16 mouse cellular contexts compared by ENCODE assay signal in the genomic region with DNA sequence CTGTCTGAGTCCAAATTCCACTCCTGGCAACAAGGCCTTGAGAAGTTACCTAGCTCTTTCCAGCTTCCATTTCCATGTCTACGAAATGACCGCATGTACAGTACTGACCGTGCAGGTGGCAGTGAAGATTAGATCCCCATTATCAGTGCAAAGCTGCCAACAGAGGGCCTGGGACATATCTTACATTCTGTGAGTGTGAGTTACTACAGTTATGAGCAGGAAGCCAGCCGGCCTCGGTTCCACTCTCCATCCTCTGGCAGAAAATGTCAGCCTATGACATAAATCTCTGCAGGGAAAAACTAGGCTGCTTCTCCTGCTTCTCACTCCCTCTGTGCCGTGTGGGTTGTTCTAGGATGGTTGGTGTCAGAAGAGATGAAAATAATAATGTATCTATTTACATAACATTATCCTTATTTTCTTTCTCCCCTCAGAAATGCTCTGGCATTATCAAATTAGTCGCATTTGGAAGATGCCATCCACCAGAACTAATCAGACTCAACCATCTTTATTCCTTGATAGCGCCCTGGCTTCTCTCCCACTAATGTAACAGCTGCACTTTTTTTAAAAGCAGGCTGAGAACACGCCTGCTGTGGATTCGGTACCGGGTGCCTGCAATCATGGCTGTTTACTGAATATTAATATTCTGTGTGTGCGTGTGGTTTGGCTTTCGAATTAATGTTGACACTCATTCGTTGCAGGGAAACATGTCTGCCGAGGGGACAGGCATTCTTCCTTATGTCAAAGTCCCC.
A peak's percentile ranks its signal among the peaks of the same experiment; 100 is the strongest.
DNase-seq lines count a peak whose midpoint lies in the region; ATAC-seq and TF ChIP-seq lines count a peak whose summit lies in the region.
"Had no signal": no experiment of that assay in that cellular context is flagged by ENCODE, and none has a peak within 500 bp of the region (broad histone marks: within the 10 kb centered on the region; RNA-seq: fewer than 3 reads in every experiment).

No protein-coding gene starts in this region.

- H3K4me1 ChIP-seq in forebrain, embryonic 14.5 days (ENCODE audit: control insufficient read depth, insufficient read depth, low read length), result peaks cover 5% of the 10 kb centered on the region; the same call in 1 of the 2 replicates
- H3K4me1 ChIP-seq in forebrain, embryonic 10.5 days, result peaks cover 12% of the 10 kb centered on the region
- H3K4me1 ChIP-seq in hindbrain, embryonic 14.5 days (replicated peaks; ENCODE audit: control insufficient read depth, insufficient read depth, low read length), result peaks cover 13% of the 10 kb centered on the region
- peaks cover 12% of the 10 kb centered on the region; the same call in 1 of the 2 replicates for H3K4me1 ChIP-seq in hindbrain, embryonic 12.5 days
- H3K4me1 ChIP-seq in stomach, postnatal 0 days (replicated peaks; ENCODE audit: control insufficient read depth, insufficient read depth), result no peaks in the 10 kb centered on the region
- H3K4me1 ChIP-seq: liver, embryonic 15.5 days had no signal

- no peak for TF ChIP-seq EP300 in stomach, postnatal 0 days (optimal IDR thresholded peaks at IDR 0.05)

- peak; percentile 77 for DNase-seq in forebrain, embryonic 14.5 days (ENCODE audit: low spot score)
- DNase-seq in forebrain, embryonic 10.5 days (ENCODE audit: extremely low spot score, low spot score), result no peak
- peak; percentile 28 for DNase-seq in hindbrain, embryonic 14.5 days (ENCODE audit: low spot score)
- DNase-seq in right cerebral cortex, adult 2 months (ENCODE audit: low spot score in 2 of 2), result peak; percentile 31 to 38
- no peak for DNase-seq in right cerebral cortex, postnatal 36 days (ENCODE audit: low spot score in 2 of 2)
- no peak for DNase-seq in stomach, postnatal 0 days (ENCODE audit: low spot score)
- no peak for DNase-seq in spleen, postnatal 4 days (ENCODE audit: low spot score in 2 of 2)
- DNase-seq: cerebellum, adult 9-11 months; embryo, embryonic 11 days; kidney, adult 18-20 months; kidney, postnatal 36 days; layer of hippocampus, postnatal 36 days; thymus, postnatal 4 days had no signal

- peak; percentile 65; the same call in 1 of the 2 replicates for ATAC-seq in forebrain, embryonic 14.5 days
- ATAC-seq in hindbrain, embryonic 14.5 days (ENCODE audit: low FRiP score), result no peak; the same call in 1 of the 2 replicates
- ATAC-seq in hindbrain, embryonic 12.5 days (ENCODE audit: low FRiP score), result no peak
- peak; percentile 68 for ATAC-seq in stomach, postnatal 0 days (ENCODE audit: low FRiP score, low TSS enrichment)

- no peak overlapping the region for H3K4me3 ChIP-seq in forebrain, embryonic 14.5 days (ENCODE audit: low read depth, low read length)
- H3K4me3 ChIP-seq in forebrain, embryonic 10.5 days, result no peak overlapping the region
- H3K4me3 ChIP-seq in hindbrain, embryonic 14.5 days (replicated peaks; ENCODE audit: low read length), result no peak overlapping the region
- H3K4me3 ChIP-seq in hindbrain, embryonic 12.5 days, result no peak overlapping the region
- H3K4me3 ChIP-seq in stomach, postnatal 0 days (ENCODE audit: low read depth, low read length), result no peak overlapping the region
- H3K4me3 ChIP-seq: limb, embryonic 12.5 days; liver, embryonic 15.5 days had no signal

- WGBS in forebrain, embryonic 14.5 days, result 67% methylated on average over 15 of the region's 15 CpGs
- WGBS in forebrain, embryonic 10.5 days, result 93% methylated on average over 15 of the region's 15 CpGs
- WGBS in hindbrain, embryonic 14.5 days, result 53% methylated on average over 15 of the region's 15 CpGs
- WGBS in hindbrain, embryonic 12.5 days, result 75% methylated on average over 15 of the region's 15 CpGs
- 66% methylated on average over 15 of the region's 15 CpGs for WGBS in stomach, postnatal 0 days

- H3K36me3 ChIP-seq in forebrain, embryonic 14.5 days (ENCODE audit: control insufficient read depth, insufficient read depth, low read length), result no peaks in the 10 kb centered on the region
- H3K36me3 ChIP-seq in forebrain, embryonic 10.5 days (replicated peaks), result no peaks in the 10 kb centered on the region
- no peaks in the 10 kb centered on the region for H3K36me3 ChIP-seq in hindbrain, embryonic 14.5 days (replicated peaks; ENCODE audit: control insufficient read depth, insufficient read depth)
- no peaks in the 10 kb centered on the region for H3K36me3 ChIP-seq in hindbrain, embryonic 12.5 days
- H3K36me3 ChIP-seq in stomach, postnatal 0 days (ENCODE audit: control insufficient read depth, insufficient read depth, low read length), result no peaks in the 10 kb centered on the region
- H3K36me3 ChIP-seq: limb, embryonic 12.5 days; liver, embryonic 15.5 days had no signal

- peak; percentile 24; the same call in 1 of the 2 replicates for TF ChIP-seq CTCF in stomach, postnatal 0 days (IDR thresholded peaks at IDR 0.05; ENCODE audit: low read depth)

- no peak overlapping the region for H3K4me2 ChIP-seq in forebrain, embryonic 14.5 days (ENCODE audit: low read length)
- H3K4me2 ChIP-seq in hindbrain, embryonic 14.5 days (replicated peaks), result no peak overlapping the region
- H3K4me2 ChIP-seq in hindbrain, embryonic 12.5 days (replicated peaks), result no peak overlapping the region
- H3K4me2 ChIP-seq in stomach, postnatal 0 days (replicated peaks; ENCODE audit: low read depth), result no peak overlapping the region
- H3K4me2 ChIP-seq: limb, embryonic 12.5 days; liver, embryonic 15.5 days had no signal

- 0 out of 2 replicates have a peak overlapping the region, but pooled peaks have one; percentile 35 for H3K27ac ChIP-seq in forebrain, embryonic 14.5 days (ENCODE audit: low read depth, low read length)
- H3K27ac ChIP-seq in forebrain, embryonic 10.5 days, result no peak overlapping the region
- H3K27ac ChIP-seq in hindbrain, embryonic 14.5 days, result peak overlapping the region; percentile 55; the same call in 1 of the 2 replicates
- no peak overlapping the region for H3K27ac ChIP-seq in hindbrain, embryonic 12.5 days
- no peak overlapping the region for H3K27ac ChIP-seq in stomach, postnatal 0 days (replicated peaks)
- H3K27ac ChIP-seq: limb, embryonic 12.5 days; liver, embryonic 15.5 days had no signal

- H3K9me3 ChIP-seq in forebrain, embryonic 14.5 days (replicated peaks; ENCODE audit: control insufficient read depth, low read length), result no peaks in the 10 kb centered on the region
- H3K9me3 ChIP-seq in forebrain, embryonic 10.5 days, result no peaks in the 10 kb centered on the region
- no peaks in the 10 kb centered on the region for H3K9me3 ChIP-seq in hindbrain, embryonic 14.5 days (ENCODE audit: control insufficient read depth, low read length)
- H3K9me3 ChIP-seq in hindbrain, embryonic 12.5 days (replicated peaks), result no peaks in the 10 kb centered on the region
- H3K9me3 ChIP-seq in stomach, postnatal 0 days (ENCODE audit: control insufficient read depth, low read length), result no peaks in the 10 kb centered on the region
- H3K9me3 ChIP-seq: limb, embryonic 12.5 days; liver, embryonic 15.5 days had no signal

- no peaks in the 10 kb centered on the region for H3K27me3 ChIP-seq in forebrain, embryonic 14.5 days (replicated peaks; ENCODE audit: control insufficient read depth, insufficient read depth, low read length)
- H3K27me3 ChIP-seq in forebrain, embryonic 10.5 days (ENCODE audit: poor library complexity, severe bottlenecking), result no peaks in the 10 kb centered on the region
- no peaks in the 10 kb centered on the region for H3K27me3 ChIP-seq in hindbrain, embryonic 14.5 days (ENCODE audit: control insufficient read depth, insufficient read depth, low read length)
- H3K27me3 ChIP-seq in hindbrain, embryonic 12.5 days, result no peaks in the 10 kb centered on the region
- H3K27me3 ChIP-seq in stomach, postnatal 0 days (ENCODE audit: control insufficient read depth, insufficient read depth, low read length), result no peaks in the 10 kb centered on the region
- H3K27me3 ChIP-seq: limb, embryonic 12.5 days; liver, embryonic 15.5 days had no signal

- no peak overlapping the region for H3K9ac ChIP-seq in forebrain, embryonic 14.5 days (ENCODE audit: low read length)
- H3K9ac ChIP-seq in hindbrain, embryonic 14.5 days, result no peak overlapping the region
- H3K9ac ChIP-seq in hindbrain, embryonic 12.5 days, result no peak overlapping the region
- H3K9ac ChIP-seq in stomach, postnatal 0 days (ENCODE audit: low read length), result no peak overlapping the region
- H3K9ac ChIP-seq: limb, embryonic 12.5 days; liver, embryonic 15.5 days had no signal

Comparison
In these comparisons a context has a peak if more than half of its experiments do, and no peak if none do; other contexts are left out.
1. DNase-seq: peak in forebrain, embryonic 14.5 days (single experiment), hindbrain, embryonic 14.5 days (single experiment) and right cerebral cortex, adult 2 months (2 of 2); none in forebrain, embryonic 10.5 days (single experiment), right cerebral cortex, postnatal 36 days (0 of 2), stomach, postnatal 0 days (single experiment) and spleen, postnatal 4 days (0 of 2).
2. H3K27ac ChIP-seq: peak in forebrain, embryonic 14.5 days (single experiment) and hindbrain, embryonic 14.5 days (single experiment); none in forebrain, embryonic 10.5 days (single experiment), hindbrain, embryonic 12.5 days (single experiment) and stomach, postnatal 0 days (single experiment).
3. ATAC-seq: peak in forebrain, embryonic 14.5 days (single experiment) and stomach, postnatal 0 days (single experiment); none in hindbrain, embryonic 14.5 days (single experiment) and hindbrain, embryonic 12.5 days (single experiment).